Mouse (Mus musculus): ENCODE data around the gene Egfl8.

Egfl8 gene

GRCm38 (mm10) chr17:34578070-34578469 lies 37.7 kb downstream of the Egfl8 start:
- ATAC-seq (ENCODE audit: low TSS enrichment), result no peak

GRCm38 (mm10) chr17:34576577-34576976 lies 39.2 kb downstream of the Egfl8 start:
- ATAC-seq (ENCODE audit: low TSS enrichment), result no peak

- no peak for ATAC-seq (ENCODE audit: low TSS enrichment)
Measured at GRCm38 (mm10) chr17:34572361-34572760, 43.4 kb downstream of the Egfl8 start.

- ATAC-seq (ENCODE audit: low TSS enrichment), result no peak
Measured at GRCm38 (mm10) chr17:34571875-34572274, 43.9 kb downstream of the Egfl8 start.

- ATAC-seq (ENCODE audit: low TSS enrichment), result no peak
Measured at GRCm38 (mm10) chr17:34569919-34570318, 45.9 kb downstream of the Egfl8 start.

- ATAC-seq (ENCODE audit: low TSS enrichment), result no peak
Measured at GRCm38 (mm10) chr17:34568421-34568820, 47.4 kb downstream of the Egfl8 start.

GRCm38 (mm10) chr17:34567311-34567710 lies 48.5 kb downstream of the Egfl8 start:
- no peak for ATAC-seq (ENCODE audit: low TSS enrichment)

GRCm38 (mm10) chr17:34564796-34565195 lies 51.0 kb downstream of the Egfl8 start:
- ATAC-seq (ENCODE audit: low TSS enrichment), result no peak

GRCm38 (mm10) chr17:34564003-34564421 lies 51.8 kb downstream of the Egfl8 start, which contains the start of gene Notch4:
Notch4 (plus strand) TSS chr17:34564268.
- ATAC-seq (ENCODE audit: low TSS enrichment), result no peak

- no peak for ATAC-seq (ENCODE audit: low TSS enrichment)
Measured at GRCm38 (mm10) chr17:34563354-34563753, 52.4 kb downstream of the Egfl8 start.

Data from frontal cortex, adult (tissue).